Mouse (Mus musculus): Measurements from ENCODE around the gene Ltc4s. TPM values are rescaled to one million over a fixed set of nuclear protein-coding genes. Genes with fewer than 3 reads are reported as not detected.

Ltc4s gene
- polyA plus RNA-seq, 1 experiment from 2014 or later = 4.0 TPM

DNA sequence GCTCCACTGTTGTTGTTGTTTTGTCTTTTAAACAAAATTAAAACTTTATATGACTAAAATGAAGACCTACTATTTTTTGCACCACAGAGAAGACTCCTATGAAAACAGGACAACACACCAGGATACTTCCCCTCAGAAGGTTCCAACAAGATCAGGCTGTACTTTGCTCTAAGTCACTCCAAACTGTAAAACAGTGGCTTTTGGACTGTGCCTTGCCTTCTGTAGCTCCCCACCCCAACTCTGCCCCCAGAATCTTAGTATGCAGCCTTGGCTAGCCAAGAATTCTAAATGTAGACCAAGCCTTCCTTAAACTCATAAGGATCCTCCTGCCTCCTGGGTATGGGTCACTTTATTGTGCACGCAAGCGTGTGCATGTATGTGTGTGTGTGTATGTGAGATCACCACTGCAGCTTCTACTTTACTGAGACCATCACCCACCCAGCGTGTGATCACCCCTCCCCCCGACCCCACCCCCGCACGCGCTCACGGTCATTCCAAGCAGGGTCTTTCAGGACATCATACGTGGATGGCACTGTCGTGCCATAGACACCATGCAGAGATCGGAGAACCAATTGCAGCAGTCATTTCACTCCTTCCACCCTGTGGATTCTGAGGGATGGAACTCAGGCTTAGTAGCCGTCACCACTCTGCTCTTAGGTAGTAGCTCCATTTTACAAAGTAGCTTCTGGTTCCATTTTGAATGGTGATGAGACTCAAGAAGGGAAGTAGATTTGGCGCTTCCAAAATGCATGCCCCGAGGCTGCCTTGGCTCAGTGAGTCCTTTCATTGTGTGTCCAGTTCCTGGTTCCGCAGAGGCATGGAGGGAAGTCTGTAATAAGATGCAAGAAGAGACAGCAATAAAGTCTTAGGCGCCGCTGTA is 14.4 kb downstream of the Ltc4s start:
- no peak for ATAC-seq (ENCODE audit: insufficient number of reproducible peaks, low FRiP score, low TSS enrichment, low read depth)
- H3K9me3 ChIP-seq (replicated peaks) = no peaks in the 10 kb centered on the region
- peaks cover 34% of the 10 kb centered on the region for H3K4me1 ChIP-seq
- H3K4me2 ChIP-seq (replicated peaks) = peak overlapping the region; percentile 93
- peak overlapping the region; percentile 82 for H3K27ac ChIP-seq (replicated peaks)
- no peaks in the 10 kb centered on the region for H3K36me3 ChIP-seq
- H3K9ac ChIP-seq = peak overlapping the region; percentile 92
- H3K4me3 ChIP-seq (replicated peaks) = peak overlapping the region; percentile 86
- no peaks in the 10 kb centered on the region for H3K27me3 ChIP-seq
- 6% methylated on average over 17 of the region's 17 CpGs for WGBS

DNA sequence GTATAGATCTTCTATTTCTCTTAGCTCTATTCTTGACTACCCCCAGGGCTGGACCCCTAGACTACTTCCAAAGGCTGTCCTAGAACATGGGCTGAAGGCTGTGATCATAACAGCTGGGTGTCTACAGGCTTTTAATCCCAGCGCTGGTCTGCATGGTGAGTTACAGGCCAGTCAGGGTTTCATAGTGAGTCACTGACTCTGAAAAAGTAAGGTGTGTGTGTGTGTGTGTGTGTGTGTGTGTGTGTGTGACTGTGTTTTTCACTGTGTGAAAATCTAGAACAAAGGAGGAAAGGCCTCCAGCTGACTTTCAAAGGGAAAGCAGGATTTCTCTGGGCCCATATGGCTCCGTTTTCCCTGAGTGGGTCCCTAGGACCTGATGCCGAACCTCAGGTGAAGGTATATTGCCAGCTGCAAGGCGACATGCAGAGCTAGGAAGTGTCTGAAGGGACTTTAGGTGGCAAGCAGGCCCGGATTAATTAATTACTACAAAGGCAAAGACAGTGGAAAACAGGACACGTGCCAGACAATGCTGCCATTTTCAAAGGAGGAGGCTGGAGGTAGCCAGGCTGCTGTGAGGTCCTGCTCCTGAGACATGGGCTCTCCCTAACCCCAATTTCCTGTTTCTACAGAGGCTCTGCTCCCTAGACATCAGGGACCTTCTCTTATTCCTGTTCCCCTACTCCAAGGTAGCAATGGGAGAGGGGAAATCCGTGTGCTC is 15.7 kb downstream of the Ltc4s start:
- Histone ChIP-seq H3K36me3 (no peaks in the 10 kb centered on the region), H3K9ac (no peak overlapping the region), H3K4me3 (replicated peaks) (no peak overlapping the region), H3K9me3 (replicated peaks) (no peaks in the 10 kb centered on the region), H3K4me2 (replicated peaks) (no peak overlapping the region), H3K4me1 (peaks cover 26% of the 10 kb centered on the region), H3K27ac (replicated peaks) (no peak overlapping the region), H3K27me3 (no peaks in the 10 kb centered on the region)
- 52% methylated on average over 7 of the region's 7 CpGs for WGBS
- no peak for ATAC-seq (ENCODE audit: insufficient number of reproducible peaks, low FRiP score, low TSS enrichment, low read depth)

DNA sequence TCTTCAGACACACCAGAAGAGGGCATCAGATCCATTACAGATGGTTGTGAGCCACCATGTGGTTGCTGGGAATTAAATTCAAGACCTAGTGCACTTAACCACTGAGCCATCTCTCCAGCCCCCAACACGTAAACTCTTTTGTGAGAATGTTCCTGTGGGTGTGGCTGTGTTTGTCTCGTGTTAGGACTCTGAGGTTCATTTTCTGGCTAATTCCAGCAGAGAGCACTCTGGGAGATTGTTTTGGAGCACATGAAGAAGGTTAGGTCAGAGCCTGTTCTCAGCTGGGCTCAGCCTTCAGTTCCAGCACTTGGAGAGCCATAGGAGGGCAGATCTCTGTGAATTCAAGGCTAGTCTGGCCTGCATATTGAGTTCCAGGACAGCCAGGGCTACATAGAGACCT is 18.6 kb downstream of the Ltc4s start:
- peaks cover 23% of the 10 kb centered on the region for H3K4me1 ChIP-seq
- no peak for ATAC-seq (ENCODE audit: insufficient number of reproducible peaks, low FRiP score, low TSS enrichment, low read depth)
- WGBS = 35% methylated on average over 2 of the region's 2 CpGs
- H3K27ac ChIP-seq (replicated peaks) = no peak overlapping the region
- no peak overlapping the region for H3K9ac ChIP-seq
- no peaks in the 10 kb centered on the region for H3K9me3 ChIP-seq (replicated peaks)
- no peaks in the 10 kb centered on the region for H3K27me3 ChIP-seq
- no peak overlapping the region for H3K4me2 ChIP-seq (replicated peaks)
- H3K4me3 ChIP-seq (replicated peaks) = no peak overlapping the region
- H3K36me3 ChIP-seq = no peaks in the 10 kb centered on the region

DNA sequence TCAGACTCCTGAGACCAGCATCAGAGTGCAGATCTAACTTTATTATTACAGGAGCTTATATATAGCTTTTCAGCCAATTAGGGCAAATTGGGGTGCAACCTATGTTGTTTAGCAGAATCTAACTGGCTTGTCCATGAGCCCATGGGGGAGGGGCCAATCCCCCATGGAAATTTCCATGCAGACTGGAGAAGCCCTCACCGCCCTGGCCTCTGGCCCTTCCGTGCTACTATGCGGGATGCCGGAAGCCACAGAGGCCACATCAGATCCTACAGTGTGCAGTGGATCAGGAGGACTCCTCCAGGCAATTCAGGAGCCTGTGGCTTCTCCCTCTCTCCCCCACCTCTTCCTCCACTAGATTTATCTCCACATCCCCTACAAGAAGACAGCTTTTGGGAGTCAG is 20.6 kb downstream of the Ltc4s start:
- Histone ChIP-seq H3K4me2 (replicated peaks) (no peak overlapping the region), H3K36me3 (no peaks in the 10 kb centered on the region), H3K9me3 (replicated peaks) (no peaks in the 10 kb centered on the region), H3K27ac (replicated peaks) (no peak overlapping the region), H3K4me3 (replicated peaks) (no peak overlapping the region), H3K9ac (no peak overlapping the region), H3K27me3 (no peaks in the 10 kb centered on the region), H3K4me1 (peaks cover 16% of the 10 kb centered on the region)
- WGBS = 60% methylated on average over 4 of the region's 4 CpGs
- no peak for ATAC-seq (ENCODE audit: insufficient number of reproducible peaks, low FRiP score, low TSS enrichment, low read depth)

DNA sequence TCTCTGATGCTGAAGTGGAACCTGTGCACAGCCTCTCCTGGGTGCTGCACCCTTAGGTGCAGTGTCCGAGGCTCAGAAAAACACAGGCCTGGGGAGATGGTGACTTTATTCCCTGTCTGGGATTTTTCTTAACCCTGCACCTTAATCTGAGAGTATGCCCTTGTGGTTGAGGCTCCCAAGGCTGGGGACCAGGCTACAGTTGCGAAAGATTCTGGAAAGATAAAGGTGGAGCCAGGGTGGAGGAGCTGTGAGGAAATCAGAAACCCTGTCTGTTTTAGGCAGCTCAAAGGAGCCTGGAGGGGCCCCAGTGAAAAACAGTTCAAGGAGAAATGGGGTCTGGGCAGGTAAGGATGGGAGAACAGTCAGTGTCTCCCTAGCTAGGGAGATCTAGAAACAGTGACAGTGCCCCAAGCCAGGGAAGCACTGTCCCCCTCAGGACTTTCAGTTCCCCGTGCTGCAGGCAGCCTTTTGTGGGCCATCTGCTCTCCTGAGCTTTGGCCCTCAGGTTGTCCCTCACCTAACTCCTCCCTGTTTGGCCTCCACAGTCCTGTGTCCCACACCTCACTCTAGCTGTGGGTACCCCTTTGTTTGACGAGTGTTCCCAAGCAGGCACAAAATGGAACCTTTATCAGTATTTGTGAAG is 21.6 kb downstream of the Ltc4s start:
- WGBS = 71% methylated on average over 4 of the region's 4 CpGs
- Histone ChIP-seq H3K4me2 (replicated peaks) (no peak overlapping the region), H3K4me1 (peaks cover 16% of the 10 kb centered on the region), H3K4me3 (replicated peaks) (no peak overlapping the region), H3K27me3 (no peaks in the 10 kb centered on the region), H3K27ac (replicated peaks) (no peak overlapping the region), H3K9ac (no peak overlapping the region), H3K9me3 (replicated peaks) (no peaks in the 10 kb centered on the region), H3K36me3 (no peaks in the 10 kb centered on the region)
- ATAC-seq (ENCODE audit: insufficient number of reproducible peaks, low FRiP score, low TSS enrichment, low read depth) = no peak

DNA sequence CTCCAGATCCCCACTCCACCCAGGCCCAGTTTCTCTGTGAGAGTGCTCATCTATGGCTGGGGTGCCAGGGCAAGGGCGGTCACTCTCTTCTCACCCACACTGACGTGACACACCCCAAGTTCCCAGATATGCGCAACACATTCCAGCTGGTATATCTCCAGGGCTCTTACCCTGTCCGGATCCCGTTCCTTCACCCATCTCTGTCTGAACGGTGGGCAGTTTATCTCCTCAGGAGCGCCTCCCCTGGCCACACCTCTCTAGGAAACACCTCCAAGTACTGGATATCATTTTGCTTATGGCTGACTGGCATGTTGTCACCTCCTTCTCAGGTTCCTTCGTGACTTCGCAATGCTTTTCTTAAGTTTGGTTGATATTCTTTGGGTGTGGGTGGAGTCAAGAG is 22.8 kb downstream of the Ltc4s start:
- ATAC-seq (ENCODE audit: insufficient number of reproducible peaks, low FRiP score, low TSS enrichment, low read depth) = no peak
- H3K4me3 ChIP-seq (replicated peaks) = no peak overlapping the region
- H3K36me3 ChIP-seq = no peaks in the 10 kb centered on the region
- H3K9me3 ChIP-seq (replicated peaks) = no peaks in the 10 kb centered on the region
- H3K27ac ChIP-seq (replicated peaks) = no peak overlapping the region
- WGBS = 19% methylated on average over 9 of the region's 9 CpGs
- H3K27me3 ChIP-seq = no peaks in the 10 kb centered on the region
- no peak overlapping the region for H3K4me2 ChIP-seq (replicated peaks)
- no peak overlapping the region for H3K9ac ChIP-seq
- peaks cover 22% of the 10 kb centered on the region for H3K4me1 ChIP-seq

DNA sequence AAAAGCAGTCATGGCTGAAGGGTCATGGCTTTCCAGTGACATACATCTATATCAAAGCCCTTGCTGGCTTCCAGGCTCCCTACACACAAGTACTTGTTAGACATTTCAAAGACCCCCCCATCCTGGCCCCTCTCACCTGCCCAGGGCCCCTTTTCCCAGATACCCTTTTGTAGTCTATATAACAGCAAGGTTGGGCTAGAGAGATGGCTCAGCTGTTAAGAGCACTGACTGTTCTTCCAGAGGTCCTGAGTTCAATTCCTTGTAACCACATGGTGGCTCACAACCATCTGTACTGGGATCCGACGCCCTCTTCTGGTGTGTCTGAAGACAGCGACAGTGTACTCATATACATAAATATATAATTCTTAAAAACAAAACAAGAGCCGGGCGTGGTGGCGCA is 23.8 kb downstream of the Ltc4s start:
- H3K36me3 ChIP-seq = no peaks in the 10 kb centered on the region
- no peak for ATAC-seq (ENCODE audit: insufficient number of reproducible peaks, low FRiP score, low TSS enrichment, low read depth)
- H3K4me1 ChIP-seq = peaks cover 22% of the 10 kb centered on the region
- no peak overlapping the region for H3K9ac ChIP-seq
- no peaks in the 10 kb centered on the region for H3K9me3 ChIP-seq (replicated peaks)
- WGBS = 94% methylated on average over 6 of the region's 6 CpGs
- H3K27ac ChIP-seq (replicated peaks) = no peak overlapping the region
- H3K4me3 ChIP-seq (replicated peaks) = no peak overlapping the region
- no peaks in the 10 kb centered on the region for H3K27me3 ChIP-seq
- no peak overlapping the region for H3K4me2 ChIP-seq (replicated peaks)

DNA sequence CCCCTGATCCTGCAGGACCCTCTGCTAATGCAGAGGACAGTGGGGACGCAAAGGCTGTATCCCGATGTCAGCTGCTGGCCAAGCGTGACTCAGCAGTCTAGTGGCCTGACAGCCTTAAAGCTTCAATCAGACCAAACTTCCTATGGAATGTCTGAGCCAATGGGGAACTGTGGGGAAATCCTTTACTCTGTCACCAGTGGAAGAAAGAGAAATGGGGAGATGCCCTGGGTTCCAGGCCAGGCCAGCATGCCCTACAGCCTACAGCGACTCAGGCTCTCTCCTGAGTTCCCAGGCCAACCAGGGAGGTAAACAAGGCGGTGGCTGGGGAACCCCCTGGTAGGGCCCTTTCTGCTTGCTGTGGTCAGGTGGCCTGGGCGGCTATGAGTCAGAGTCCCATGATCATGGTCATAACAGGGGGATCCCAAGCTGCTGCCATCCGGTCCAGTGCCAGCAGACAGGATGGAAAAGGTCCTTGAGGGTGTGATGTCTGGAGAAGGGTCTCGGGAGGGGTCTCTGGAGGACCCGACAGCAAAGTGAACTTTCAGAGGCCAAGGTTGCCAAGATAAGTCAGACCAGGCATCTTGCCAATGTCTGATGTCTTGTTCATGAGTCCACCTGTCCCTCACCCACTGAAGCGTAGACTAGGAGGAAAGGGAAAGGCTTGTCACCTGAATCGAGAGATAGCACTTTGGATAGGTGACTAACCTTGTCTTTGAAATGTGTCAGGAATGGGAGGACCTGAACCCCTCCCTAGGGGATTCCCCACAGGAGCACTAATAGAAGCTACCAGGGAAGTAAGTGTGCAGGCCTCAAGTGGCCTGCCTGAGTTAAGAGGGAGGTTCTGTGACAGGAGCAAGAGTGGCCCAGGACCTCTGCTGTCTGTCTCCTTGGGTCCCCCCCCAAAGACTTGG is 25.3 kb downstream of the Ltc4s start:
- Histone ChIP-seq H3K4me2 (replicated peaks) (no peak overlapping the region), H3K27me3 (no peaks in the 10 kb centered on the region), H3K27ac (replicated peaks) (no peak overlapping the region), H3K4me1 (peaks cover 31% of the 10 kb centered on the region), H3K9me3 (replicated peaks) (no peaks in the 10 kb centered on the region), H3K9ac (no peak overlapping the region), H3K4me3 (replicated peaks) (no peak overlapping the region), H3K36me3 (0 out of 2 replicates have a peak, but pooled peaks cover under 1% of the 10 kb centered on the region)
- no peak for ATAC-seq (ENCODE audit: insufficient number of reproducible peaks, low FRiP score, low TSS enrichment, low read depth)
- WGBS = 62% methylated on average over 11 of the region's 11 CpGs

DNA sequence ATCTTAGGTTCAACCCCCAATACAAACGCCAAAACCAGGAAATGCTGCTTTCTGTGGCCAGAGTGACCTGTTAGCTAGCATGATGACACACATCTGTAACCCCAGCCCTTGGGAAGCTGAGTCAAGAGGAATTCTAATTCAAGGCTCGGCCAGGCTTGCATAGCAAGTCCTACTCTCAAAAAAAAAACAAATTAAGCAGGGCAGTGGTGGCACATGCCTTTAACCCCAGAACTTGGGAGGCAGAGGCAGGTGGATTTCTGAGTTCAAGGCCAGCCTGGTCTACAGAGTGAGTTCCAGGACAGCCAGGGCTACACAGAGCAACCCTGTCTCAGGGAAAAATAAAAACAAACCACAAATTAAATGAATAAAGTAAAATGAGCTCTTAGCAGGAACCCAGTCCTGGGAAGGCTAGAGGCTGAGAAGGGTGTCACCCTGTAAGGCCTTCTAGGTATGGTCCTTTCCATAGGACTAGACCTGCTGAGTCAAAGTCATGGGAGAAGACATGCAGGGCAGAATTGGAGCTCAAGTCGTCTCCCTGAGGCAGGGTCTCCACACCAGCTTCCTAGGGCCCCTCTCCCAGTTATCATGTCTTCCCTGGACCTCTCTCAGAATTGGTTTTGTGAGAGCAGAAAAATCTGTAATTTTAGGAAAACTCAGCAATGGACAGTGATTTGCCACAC is 26.2 kb downstream of the Ltc4s start:
- Histone ChIP-seq H3K9ac (no peak overlapping the region), H3K27ac (replicated peaks) (no peak overlapping the region), H3K4me3 (replicated peaks) (no peak overlapping the region), H3K4me1 (peaks cover 35% of the 10 kb centered on the region), H3K36me3 (peaks cover 9% of the 10 kb centered on the region), H3K4me2 (replicated peaks) (no peak overlapping the region), H3K9me3 (replicated peaks) (no peaks in the 10 kb centered on the region), H3K27me3 (no peaks in the 10 kb centered on the region)
- ATAC-seq (ENCODE audit: insufficient number of reproducible peaks, low FRiP score, low TSS enrichment, low read depth) = no peak
- WGBS = 65% methylated on average over 3 of the region's 3 CpGs

DNA sequence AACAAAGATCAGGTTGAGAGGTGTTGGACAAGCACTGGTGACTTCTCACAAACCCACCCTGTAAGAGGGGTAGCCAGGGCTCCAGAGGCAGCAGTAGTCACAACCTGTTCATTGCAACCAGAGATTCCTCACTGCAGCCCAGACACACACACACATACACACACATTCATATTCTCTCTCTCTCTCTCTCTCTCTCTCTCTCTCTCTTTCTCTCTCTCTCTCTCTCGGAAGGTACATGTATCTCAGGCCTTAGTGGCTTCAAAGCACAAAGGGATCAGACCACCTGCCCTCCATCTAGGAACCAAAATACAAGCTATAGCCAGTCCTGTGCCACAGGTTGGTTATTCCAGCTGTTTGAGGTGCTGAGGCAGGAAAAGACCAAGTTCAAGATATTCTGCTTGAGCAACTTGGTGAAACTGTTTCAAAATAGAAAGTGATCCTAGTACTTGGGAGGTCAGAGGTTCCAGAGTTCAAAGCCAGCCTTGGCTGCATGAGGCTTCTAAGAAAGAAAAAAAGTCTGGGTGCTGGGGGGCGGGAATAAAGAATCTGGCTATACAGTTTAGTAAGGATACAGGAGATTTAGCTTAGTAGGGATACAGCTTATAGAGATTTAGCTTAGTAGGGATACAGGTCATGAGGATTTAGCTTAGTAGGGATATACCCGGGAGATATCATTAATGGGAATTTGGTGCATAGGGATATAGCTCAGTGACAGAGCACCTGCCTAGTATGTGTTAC is 26.9 kb downstream of the Ltc4s start:
- Histone ChIP-seq H3K36me3 (peaks cover 16% of the 10 kb centered on the region), H3K27ac (replicated peaks) (0 out of 2 replicates have a peak overlapping the region, but pooled peaks have one; percentile 98), H3K9ac (peak overlapping the region; percentile 96; the same call in 1 of the 2 replicates), H3K4me1 (peaks cover 32% of the 10 kb centered on the region), H3K4me2 (replicated peaks) (peak overlapping the region; percentile 50), H3K4me3 (replicated peaks) (peak overlapping the region; percentile 98), H3K9me3 (replicated peaks) (no peaks in the 10 kb centered on the region), H3K27me3 (no peaks in the 10 kb centered on the region)
- ATAC-seq (ENCODE audit: insufficient number of reproducible peaks, low FRiP score, low TSS enrichment, low read depth) = no peak
- WGBS = 86% methylated on average over 3 of the region's 3 CpGs

All from embryonic facial prominence, embryonic 15.5 days (tissue).